Mouse (Mus musculus) R1 (cell line): ENCODE results near the gene Rab40b.
A peak's percentile ranks its signal among the peaks of the same experiment; 100 is the strongest.

Experiments used
- DNase-seq: peaks from one replicate; pipeline ENCODE4 v3.0.0-alpha.2; 2018; ENCODE audit warnings: low read depth, low spot score

The Rab40b gene

GRCm38 (mm10) chr11:121387750-121388553 lies at the start of gene Rab40b:
TSS of gene Rab40b (minus strand) at chr11:121388251.
- peak; percentile 100 for DNase-seq

- DNase-seq: no peak
These were observed 49.2 kb upstream of the Rab40b start for GRCm38 (mm10) chr11:121437236-121437635.

- DNase-seq: peak; percentile 71
These were observed 46.4 kb upstream of the Rab40b start, which contains the start of gene Fn3k for GRCm38 (mm10) chr11:121434156-121435155. TSS of gene Fn3k (plus strand) at chr11:121434913.

- DNase-seq: no peak
These were observed 45.3 kb upstream of the Rab40b start for GRCm38 (mm10) chr11:121433397-121433796.

- no peak for DNase-seq
These were observed 33.6 kb upstream of the Rab40b start for GRCm38 (mm10) chr11:121421553-121422173.

- DNase-seq: peak; percentile 99
These were observed 32.9 kb upstream of the Rab40b start, which contains the start of gene Fn3krp for GRCm38 (mm10) chr11:121420830-121421552. TSS of gene Fn3krp (plus strand) at chr11:121421401.

GRCm38 (mm10) chr11:121420379-121420778 lies 32.3 kb upstream of the Rab40b start:
- peak; percentile 8 for DNase-seq

- no peak for DNase-seq
These were observed 30.9 kb upstream of the Rab40b start for GRCm38 (mm10) chr11:121418932-121419331.

GRCm38 (mm10) chr11:121417971-121418370 lies 29.9 kb upstream of the Rab40b start:
- no peak for DNase-seq

- no peak for DNase-seq
These were observed 27.3 kb upstream of the Rab40b start for GRCm38 (mm10) chr11:121415351-121415750.

- no peak for DNase-seq
These were observed 26.7 kb upstream of the Rab40b start for GRCm38 (mm10) chr11:121414762-121415161.

GRCm38 (mm10) chr11:121407366-121408155 lies 19.5 kb upstream of the Rab40b start:
- no peak for DNase-seq

GRCm38 (mm10) chr11:121392405-121392804 lies 4.4 kb upstream of the Rab40b start:
- no peak for DNase-seq

- DNase-seq: no peak
These were observed 2.7 kb upstream of the Rab40b start for GRCm38 (mm10) chr11:121390793-121391192.

- DNase-seq: no peak
These were observed 499 bp upstream of the Rab40b start for GRCm38 (mm10) chr11:121388554-121388945.

GRCm38 (mm10) chr11:121380294-121380693 lies 7.8 kb downstream of the Rab40b start:
- no peak for DNase-seq

GRCm38 (mm10) chr11:121378644-121379043 lies 9.4 kb downstream of the Rab40b start:
- DNase-seq: peak; percentile 59

GRCm38 (mm10) chr11:121373305-121373704 lies 14.7 kb downstream of the Rab40b start:
- no peak for DNase-seq

- DNase-seq: no peak
These were observed 17.6 kb downstream of the Rab40b start for GRCm38 (mm10) chr11:121370337-121370994.

GRCm38 (mm10) chr11:121369622-121370021 lies 18.4 kb downstream of the Rab40b start:
- DNase-seq: peak; percentile 64
